Mouse (Mus musculus): Measurements from ENCODE around the gene Sspn.

Gene Sspn

GRCm38 (mm10) chr6:145973356-145973755 lies 41.9 kb downstream of the Sspn start:
- no peak for DNase-seq (ENCODE audit: low spot score)

DNA sequence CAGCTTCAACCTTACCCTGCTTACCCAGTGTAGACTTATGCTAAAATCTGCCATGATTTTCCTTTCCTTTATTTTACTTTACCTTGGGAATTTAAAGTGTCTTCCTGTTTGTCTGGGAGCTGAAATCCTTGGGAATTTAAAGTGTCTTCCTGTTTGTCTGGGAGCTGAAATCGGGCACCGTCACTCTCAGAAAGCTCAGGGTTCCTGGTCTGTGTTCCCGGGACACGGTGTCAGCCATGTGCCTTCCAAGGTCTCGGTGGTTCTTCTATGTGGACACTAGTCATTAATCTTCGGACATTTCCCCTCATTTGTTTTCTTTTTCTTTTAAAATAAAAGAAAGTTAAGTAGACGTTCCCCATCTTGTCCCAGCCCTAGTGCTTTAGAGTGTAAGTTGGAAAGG lies 43.3 kb downstream of the Sspn start:
- no peak for DNase-seq (ENCODE audit: low spot score)

- DNase-seq (ENCODE audit: low spot score) = no peak
Observed at GRCm38 (mm10) chr6:145977344-145977743, 45.9 kb downstream of the Sspn start.

GRCm38 (mm10) chr6:145977771-145978450 lies 46.5 kb downstream of the Sspn start:
- DNase-seq (ENCODE audit: low spot score) = no peak

DNA sequence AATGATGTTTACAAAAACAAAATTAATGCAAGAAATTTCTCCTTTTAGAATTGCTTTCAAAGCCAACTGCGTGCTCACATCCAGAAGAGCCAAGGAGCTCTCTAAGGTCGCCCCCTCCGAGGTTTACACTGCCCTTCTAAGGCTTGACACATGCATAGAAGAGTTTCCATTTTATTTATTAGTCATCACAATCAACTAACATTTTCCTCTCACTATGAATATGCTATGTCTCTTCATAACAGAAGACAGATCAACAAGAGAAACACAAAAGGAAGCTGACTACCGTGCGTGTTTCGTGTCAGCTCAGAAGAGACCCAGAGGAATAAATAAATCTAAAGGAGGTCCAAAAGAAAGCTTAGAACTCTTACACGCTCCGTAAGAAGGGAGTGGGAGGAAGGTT lies 49.6 kb downstream of the Sspn start:
- DNase-seq (ENCODE audit: low spot score) = no peak

GRCm38 (mm10) chr6:145982335-145982734 lies 50.9 kb downstream of the Sspn start:
- no peak for DNase-seq (ENCODE audit: low spot score)

GRCm38 (mm10) chr6:145990578-145990977 lies 59.1 kb downstream of the Sspn start:
- no peak for DNase-seq (ENCODE audit: low spot score)

DNA sequence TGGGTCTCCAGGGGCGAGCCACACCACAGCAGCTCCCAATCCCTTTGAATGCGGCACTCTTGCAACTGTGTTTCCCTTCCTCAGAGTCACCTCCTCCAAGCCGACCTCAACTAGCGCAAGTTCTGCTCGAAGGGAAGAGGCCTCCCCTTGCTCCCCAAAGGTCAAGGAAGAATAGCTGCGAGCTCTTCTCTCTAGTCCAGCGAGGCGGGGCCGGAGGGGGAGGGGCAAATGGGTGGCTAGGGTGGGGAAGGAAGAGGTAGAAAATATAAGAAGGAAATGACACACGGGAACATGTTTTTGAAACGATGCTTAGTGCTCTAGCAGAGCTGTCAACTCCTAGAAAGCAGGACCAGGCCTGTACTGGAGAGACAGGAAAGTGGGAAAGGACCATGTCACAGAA lies 61.1 kb downstream of the Sspn start:
- no peak for DNase-seq (ENCODE audit: low spot score)

DNA sequence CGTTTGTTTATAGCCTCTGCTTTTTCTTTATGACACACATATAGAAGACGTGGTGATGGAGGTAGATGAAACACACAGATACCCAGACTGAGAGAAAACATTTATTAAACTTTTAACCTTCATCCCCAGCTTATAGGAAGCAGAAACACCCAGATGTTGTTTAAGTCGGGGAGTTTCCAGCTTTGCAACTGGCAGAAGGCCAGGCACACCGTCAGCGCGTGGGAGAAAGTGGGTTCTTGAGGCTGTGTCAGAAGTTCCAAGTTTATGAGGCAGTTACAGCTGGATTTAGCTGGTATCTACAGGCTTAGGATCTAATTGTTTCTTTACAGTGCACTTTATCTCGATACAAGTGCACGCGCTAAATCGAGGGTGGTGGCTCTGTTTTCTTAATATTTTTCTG lies 61.5 kb downstream of the Sspn start:
- no peak for DNase-seq (ENCODE audit: low spot score)

DNA sequence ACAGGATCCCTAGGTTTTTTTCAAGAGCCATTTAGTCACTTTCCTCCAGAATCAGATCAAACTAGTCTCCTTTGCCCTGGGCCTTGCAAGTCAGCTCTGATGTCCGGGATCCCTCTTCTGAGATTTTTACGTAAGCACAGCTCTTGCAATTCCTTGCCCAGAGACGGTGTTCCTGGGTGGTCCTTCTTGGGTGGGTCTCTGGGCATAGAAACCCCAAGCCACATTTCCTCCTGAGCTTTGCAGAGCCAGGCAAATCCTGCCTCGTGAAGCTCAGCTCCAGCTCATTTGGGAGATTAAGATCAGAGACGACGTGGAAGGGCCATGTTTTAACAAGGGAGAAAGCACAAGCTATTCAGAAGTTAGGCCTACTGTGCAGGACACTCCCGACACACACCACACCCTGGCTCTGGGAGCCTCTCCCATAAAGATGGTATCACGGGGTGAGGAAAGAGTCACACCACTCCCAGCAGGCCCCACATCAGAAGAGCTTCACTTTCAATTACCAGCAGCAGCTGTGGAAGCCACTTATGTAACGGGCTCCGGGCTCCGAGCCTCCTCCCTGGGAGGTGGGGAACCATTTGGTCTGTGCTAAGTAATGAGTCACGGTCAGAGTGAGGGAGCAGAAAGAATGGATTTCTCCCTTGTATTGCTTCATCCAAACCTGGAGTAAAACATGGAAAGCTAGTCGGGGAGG lies 67.0 kb downstream of the Sspn start:
- DNase-seq (ENCODE audit: low spot score) = no peak

DNA sequence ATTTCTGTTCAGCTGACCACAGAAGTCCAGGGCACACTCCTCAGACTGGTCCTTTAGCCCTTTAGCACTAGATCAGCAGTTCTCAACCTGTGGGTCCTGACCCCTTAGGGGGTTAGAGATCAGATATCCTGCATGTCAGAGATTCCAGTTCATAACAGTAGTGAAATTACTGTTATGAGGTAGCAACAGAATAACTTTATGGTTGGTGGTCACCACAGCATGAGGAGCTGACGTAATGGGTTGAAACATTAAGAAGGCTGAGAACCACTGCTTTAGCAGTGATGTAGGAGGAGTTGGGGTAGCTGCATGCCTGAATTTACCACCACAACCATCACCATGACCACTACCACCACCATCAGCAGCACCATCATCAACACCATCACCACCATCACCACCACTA lies 69.3 kb downstream of the Sspn start:
- no peak for DNase-seq (ENCODE audit: low spot score)

- DNase-seq (ENCODE audit: low spot score) = no peak
Observed at GRCm38 (mm10) chr6:146001396-146002191, 70.2 kb downstream of the Sspn start.

- no peak for DNase-seq (ENCODE audit: low spot score)
Observed at GRCm38 (mm10) chr6:146004174-146004601, 72.7 kb downstream of the Sspn start.

- no peak for DNase-seq (ENCODE audit: low spot score)
Observed at GRCm38 (mm10) chr6:146005129-146005886, 73.9 kb downstream of the Sspn start.

GRCm38 (mm10) chr6:146005935-146006564 lies 74.6 kb downstream of the Sspn start:
- no peak for DNase-seq (ENCODE audit: low spot score)

DNA sequence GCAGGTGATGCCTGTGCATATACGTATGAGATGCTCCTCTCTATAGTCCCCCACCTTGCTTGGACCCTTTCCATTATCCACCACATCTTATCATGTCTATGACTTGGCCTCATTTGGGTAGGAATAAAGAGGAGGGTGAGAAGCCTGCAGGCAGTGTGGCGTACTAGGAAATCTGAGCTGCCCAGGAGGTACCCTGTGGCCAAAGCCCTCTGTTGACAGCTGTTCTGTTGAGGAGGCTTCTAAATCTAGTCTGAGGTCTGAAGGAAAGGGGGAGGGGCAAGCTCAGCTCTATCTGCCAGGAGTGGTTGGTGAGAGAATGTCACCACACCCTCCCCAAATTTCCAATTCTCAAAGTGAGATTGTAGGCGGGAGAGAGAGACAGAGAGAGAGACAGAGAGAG lies 75.3 kb downstream of the Sspn start:
- no peak for DNase-seq (ENCODE audit: low spot score)

DNA sequence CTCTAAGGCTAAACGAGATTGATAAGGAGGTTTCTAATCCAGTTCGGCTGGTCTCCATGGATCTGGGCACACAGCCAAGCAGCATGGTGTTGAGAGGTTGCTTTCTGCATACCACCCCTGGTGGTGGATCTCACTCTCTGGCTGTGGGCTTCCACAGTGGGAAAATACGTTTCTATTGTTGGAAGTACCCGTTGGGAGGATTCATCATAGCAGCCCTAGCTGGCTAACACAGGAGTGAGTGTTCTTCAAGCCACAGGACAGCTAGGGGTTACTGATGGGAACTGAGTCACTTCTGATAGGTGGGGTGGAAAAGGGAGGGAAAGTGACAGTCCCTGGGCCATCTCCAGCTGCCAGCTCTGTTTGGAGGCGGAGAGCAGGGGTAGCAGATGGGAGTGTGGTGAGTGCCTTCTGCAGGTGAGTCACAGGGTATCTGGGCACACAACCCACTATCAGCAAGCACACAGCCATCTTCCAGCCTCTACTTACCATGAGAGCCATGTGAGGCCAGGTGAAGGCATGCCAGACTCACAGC lies 77.1 kb downstream of the Sspn start:
- DNase-seq (ENCODE audit: low spot score) = no peak

GRCm38 (mm10) chr6:146009163-146009915 lies 77.9 kb downstream of the Sspn start:
- no peak for DNase-seq (ENCODE audit: low spot score)

DNA sequence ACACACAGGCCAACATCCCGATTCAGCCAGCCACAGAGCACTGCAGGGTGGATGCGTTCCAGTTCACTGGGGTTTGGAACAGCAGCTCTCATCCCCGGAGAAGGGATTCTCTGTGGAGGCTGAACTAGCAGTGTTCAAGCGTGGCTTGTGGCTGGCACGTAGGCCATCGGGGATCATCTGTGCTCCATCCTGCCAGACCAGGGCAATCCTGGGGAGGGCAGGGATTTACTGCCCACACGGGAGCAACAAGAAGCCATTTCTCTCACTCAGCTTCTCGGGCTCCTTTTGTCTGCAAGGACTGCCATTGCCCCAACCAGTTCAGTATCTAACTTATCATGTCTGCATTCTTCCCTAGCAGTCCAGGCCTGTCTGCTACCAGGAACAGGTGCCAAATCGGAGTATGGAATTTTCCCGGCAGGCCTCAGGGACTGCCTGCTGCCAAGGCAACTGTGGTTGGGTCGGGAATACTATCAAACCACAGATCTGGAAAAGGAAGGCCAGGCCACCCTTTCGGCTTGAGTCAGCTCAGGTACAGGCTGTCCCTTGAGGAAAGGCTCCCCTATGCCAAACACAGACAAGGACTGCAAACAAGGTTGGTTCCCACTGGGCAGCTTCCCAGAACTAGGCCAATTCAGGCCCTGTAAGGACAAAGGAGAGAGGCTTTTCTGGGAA lies 78.8 kb downstream of the Sspn start:
- no peak for DNase-seq (ENCODE audit: low spot score)

- no peak for DNase-seq (ENCODE audit: low spot score)
Observed at GRCm38 (mm10) chr6:146014312-146014711, 82.9 kb downstream of the Sspn start.
